Mouse (Mus musculus): Measurements from ENCODE around the gene Whamm.

- no peak for TF ChIP-seq POU5F1 (IDR thresholded peaks at IDR 0.05; ENCODE audit: borderline replicate concordance, low read length)
- no peak for TF ChIP-seq CTCF (conservative IDR thresholded peaks at IDR 0.05; ENCODE audit: low read length)
- TF ChIP-seq NANOG (IDR thresholded peaks at IDR 0.05; ENCODE audit: borderline replicate concordance, low read length) = no peak
Measured at GRCm38 (mm10) chr7:81564766-81565165, 6.3 kb upstream of the Whamm start.
